Mouse (Mus musculus) thymus, adult 2 months (tissue): Measurements from ENCODE around the gene Hoxb9. TPM values are rescaled to one million over a fixed set of nuclear protein-coding genes. Genes with fewer than 3 reads are reported as not detected.

ENCODE experiments used
- DNase-seq: peaks from one replicate; pipeline ENCODE4 v3.0.0; 2021
- H3K27ac ChIP-seq: fragments of 200-500 bp; 2 replicates; pipeline ENCODE4 v1.5.1; 2012; ENCODE audit warnings: low read length, control low read depth; ENCODE audit not compliant: control insufficient read depth, insufficient read depth
- H3K27me3 ChIP-seq: fragments of 200-500 bp; 2 replicates; pipeline ENCODE4 v1.6.1; 2012; ENCODE audit warnings: mild to moderate bottlenecking, low read length, moderate library complexity, mixed read lengths; ENCODE audit not compliant: control insufficient read depth, insufficient read depth
- H3K36me3 ChIP-seq: fragments of 200-500 bp; 2 replicates; pipeline ENCODE4 v1.6.1; 2012; ENCODE audit warnings: mild to moderate bottlenecking, low read length, moderate library complexity; ENCODE audit not compliant: control insufficient read depth, insufficient read depth
- H3K4me1 ChIP-seq: fragments of 200-500 bp; replicated peaks from 2 replicates; pipeline ENCODE4 v1.6.1; 2012; ENCODE audit warnings: low read length; ENCODE audit not compliant: control insufficient read depth, insufficient read depth
- H3K4me3 ChIP-seq: fragments of 200-500 bp; 2 replicates; pipeline ENCODE4 v1.5.1; 2012; ENCODE audit warnings: mild to moderate bottlenecking, low read length, control low read depth, moderate library complexity; ENCODE audit not compliant: control insufficient read depth, insufficient read depth
- CTCF ChIP-seq: fragments of 200-500 bp; IDR thresholded peaks from 2 replicates; pipeline ENCODE4 v1.5.1; 2012; ENCODE audit warnings: mild to moderate bottlenecking, control low read depth, low read length, moderate library complexity, borderline replicate concordance; ENCODE audit not compliant: control insufficient read depth, poor library complexity, insufficient read depth; ENCODE audit errors: extremely low read depth
- POLR2A ChIP-seq: fragments of 200-500 bp; IDR thresholded peaks from 2 replicates; pipeline ENCODE4 v1.6.1; 2012; ENCODE audit warnings: mild to moderate bottlenecking, low read length, control low read depth, moderate library complexity; ENCODE audit not compliant: control insufficient read depth, poor library complexity, insufficient read depth; ENCODE audit errors: extremely low read depth
- WGBS: fragments of 180-500 bp; shearing (Covaris S2); methylation state at CpG from one replicate; pipeline ENCODE4 v1.1.7; 2018; 5-methylcytosine and 5-hydroxymethylcytosine counted together
- polyA plus RNA-seq: library from polyadenylated mRNA; depleted of rRNA; stranded (reverse); fragments of >200 nt; gene quantifications from 2 replicates; pipeline ENCODE4 v1.2.3, GENCODE M21; 2012

Gene Hoxb9
- polyA plus RNA-seq, 1 experiment: 0.22 TPM

GRCm38 (mm10) chr11:96267021-96267920 is 4.0 kb upstream of the Hoxb9 start:
- Histone ChIP-seq H3K36me3 (no peaks in the 10 kb centered on the region), H3K4me1 (no peaks in the 10 kb centered on the region; the same call in 1 of the 2 replicates), H3K27ac (no peak overlapping the region), H3K27me3 (peaks cover 48% of the 10 kb centered on the region), H3K4me3 (no peak overlapping the region)
- DNase-seq: no peak
- WGBS: 85% methylated on average over 7 of the region's 7 CpGs
- TF ChIP-seq CTCF: no peak
- no peak for TF ChIP-seq POLR2A

GRCm38 (mm10) chr11:96268031-96268745 is 3.1 kb upstream of the Hoxb9 start:
- no peak for TF ChIP-seq CTCF
- no peak for TF ChIP-seq POLR2A
- H3K27me3 ChIP-seq: peaks cover 54% of the 10 kb centered on the region
- WGBS: 56% methylated on average over 1 of the region's 1 CpGs

GRCm38 (mm10) chr11:96269869-96270268 is 1.4 kb upstream of the Hoxb9 start:
- DNase-seq: no peak

More at GRCm38 (mm10) chr11:96268031-96268745, 3.1 kb upstream of the Hoxb9 start:
- no peak overlapping the region for H3K27ac ChIP-seq
- no peak for DNase-seq
- no peaks in the 10 kb centered on the region; the same call in 1 of the 2 replicates for H3K4me1 ChIP-seq
- no peaks in the 10 kb centered on the region for H3K36me3 ChIP-seq
- H3K4me3 ChIP-seq: no peak overlapping the region

GRCm38 (mm10) chr11:96271541-96272011 is 319 bp downstream of the Hoxb9 start:
- 1% methylated on average over 52 of the region's 52 CpGs for WGBS
- TF ChIP-seq POLR2A (no peak), CTCF (0 out of 2 replicates have a peak, but pooled peaks have one; percentile 20)
- Histone ChIP-seq H3K4me1 (no peaks in the 10 kb centered on the region; the same call in 1 of the 2 replicates), H3K27me3 (peaks cover 47% of the 10 kb centered on the region), H3K36me3 (no peaks in the 10 kb centered on the region), H3K4me3 (no peak overlapping the region), H3K27ac (no peak overlapping the region)
- no peak for DNase-seq

More at GRCm38 (mm10) chr11:96269869-96270268, 1.4 kb upstream of the Hoxb9 start:
- Histone ChIP-seq H3K4me1 (no peaks in the 10 kb centered on the region; the same call in 1 of the 2 replicates), H3K27ac (no peak overlapping the region), H3K36me3 (no peaks in the 10 kb centered on the region), H3K4me3 (no peak overlapping the region), H3K27me3 (peaks cover 47% of the 10 kb centered on the region)
- 5% methylated on average over 19 of the region's 19 CpGs for WGBS
- no peak for TF ChIP-seq POLR2A
- TF ChIP-seq CTCF: no peak

GRCm38 (mm10) chr11:96272024-96272921 is 1.0 kb downstream of the Hoxb9 start:
- H3K4me3 ChIP-seq: no peak overlapping the region
- H3K36me3 ChIP-seq: no peaks in the 10 kb centered on the region
- H3K27me3 ChIP-seq: peaks cover 49% of the 10 kb centered on the region
- H3K4me1 ChIP-seq: no peaks in the 10 kb centered on the region; the same call in 1 of the 2 replicates
- H3K27ac ChIP-seq: no peak overlapping the region
- DNase-seq: no peak
- 4% methylated on average over 58 of the region's 58 CpGs for WGBS
- TF ChIP-seq CTCF (no peak), POLR2A (no peak)
